Mouse (Mus musculus) intestine, embryonic 16.5 days (tissue): ENCODE data around the gene Dld. TPM values are rescaled to one million over a fixed set of nuclear protein-coding genes. Genes with fewer than 3 reads are reported as not detected.

Experiments
- ATAC-seq: fragments of 200-750 bp; cut with Nextera tagmentation; 2 replicates; pipeline ENCODE4 v1.8.0; 2017; ENCODE audit warnings: moderate TSS enrichment, moderate library complexity
- H3K27ac ChIP-seq: fragments of 300-500 bp; sonication (generic); 2 replicates; pipeline ENCODE4 v1.5.1; 2014; ENCODE audit warnings: mild to moderate bottlenecking, low read length
- H3K27me3 ChIP-seq: fragments of 300-500 bp; sonication (generic); replicated peaks from 2 replicates; pipeline ENCODE4 v1.6.1; 2014; ENCODE audit warnings: low read length, control low read depth, mixed read lengths; ENCODE audit not compliant: control insufficient read depth, insufficient read depth
- H3K36me3 ChIP-seq: fragments of 300-500 bp; sonication (generic); 2 replicates; pipeline ENCODE4 v1.6.1; 2014; ENCODE audit warnings: low read length, control low read depth; ENCODE audit not compliant: control insufficient read depth, insufficient read depth
- H3K4me1 ChIP-seq: fragments of 300-500 bp; sonication (generic); 2 replicates; pipeline ENCODE4 v1.6.1; 2014; ENCODE audit warnings: low read length, control low read depth, mixed read lengths; ENCODE audit not compliant: control insufficient read depth, insufficient read depth
- H3K4me2 ChIP-seq: fragments of 300-500 bp; sonication (generic); 2 replicates; pipeline ENCODE4 v1.6.1; 2014; ENCODE audit warnings: low read depth, low read length, control low read depth
- H3K4me3 ChIP-seq: fragments of 300-500 bp; sonication (generic); 2 replicates; pipeline ENCODE4 v1.5.1; 2014; ENCODE audit warnings: mild to moderate bottlenecking, low read length
- H3K9ac ChIP-seq: fragments of 300-500 bp; sonication (generic); 2 replicates; pipeline ENCODE4 v1.6.1; 2014; ENCODE audit warnings: low read depth, low read length
- H3K9me3 ChIP-seq: fragments of 300-500 bp; sonication (generic); 2 replicates; pipeline ENCODE4 v1.6.1; 2016; ENCODE audit warnings: low read length, control low read depth; ENCODE audit not compliant: control insufficient read depth
- WGBS: fragments of 180-500 bp; shearing (Covaris S2); extraction: QIAGEN DNeasy Blood & Tissue Kit; methylation state at CpG from one replicate; pipeline ENCODE4 v1.1.7; 2014; 5-methylcytosine and 5-hydroxymethylcytosine counted together
- polyA plus RNA-seq: library from polyadenylated mRNA; unstranded; fragments of >200 nt; fragmentation: Nextera tagmentation; extraction: Ambion mirVana; gene quantifications from 2 replicates; pipeline ENCODE4 v1.2.1, GENCODE M21; 2015

Dld gene
- polyA plus RNA-seq, 1 experiment from 2014 or later, result 164 TPM

GRCm38 (mm10) chr12:31313136-31313535 is 38.1 kb downstream of the Dld start:
- Histone ChIP-seq H3K27me3 (no peaks in the 10 kb centered on the region), H3K4me2 (no peak overlapping the region), H3K4me1 (no peaks in the 10 kb centered on the region), H3K27ac (no peak overlapping the region), H3K36me3 (peaks cover 9% of the 10 kb centered on the region), H3K4me3 (no peak overlapping the region), H3K9ac (no peak overlapping the region), H3K9me3 (no peaks in the 10 kb centered on the region)
- ATAC-seq, result no peak
- 92% methylated on average over 4 of the region's 4 CpGs for WGBS

- no peak overlapping the region for H3K4me3 ChIP-seq
- no peak for ATAC-seq
- H3K4me1 ChIP-seq, result no peaks in the 10 kb centered on the region
- H3K36me3 ChIP-seq, result peaks cover 11% of the 10 kb centered on the region
- WGBS, result 86% methylated on average over 5 of the region's 5 CpGs
- no peaks in the 10 kb centered on the region for H3K27me3 ChIP-seq
- no peak overlapping the region for H3K4me2 ChIP-seq
- H3K9ac ChIP-seq, result no peak overlapping the region
- H3K27ac ChIP-seq, result no peak overlapping the region
- no peaks in the 10 kb centered on the region for H3K9me3 ChIP-seq
Observed at GRCm38 (mm10) chr12:31312281-31312680, 39.0 kb downstream of the Dld start.

GRCm38 (mm10) chr12:31311671-31312265 is 39.5 kb downstream of the Dld start:
- 88% methylated on average over 9 of the region's 9 CpGs for WGBS
- ATAC-seq, result no peak
- no peak overlapping the region for H3K27ac ChIP-seq

GRCm38 (mm10) chr12:31310687-31311086 is 40.6 kb downstream of the Dld start:
- Histone ChIP-seq H3K4me3 (no peak overlapping the region), H3K27me3 (no peaks in the 10 kb centered on the region), H3K27ac (no peak overlapping the region), H3K4me1 (no peaks in the 10 kb centered on the region), H3K9me3 (no peaks in the 10 kb centered on the region), H3K36me3 (peaks cover 19% of the 10 kb centered on the region), H3K9ac (no peak overlapping the region), H3K4me2 (no peak overlapping the region)
- 80% methylated on average over 9 of the region's 9 CpGs for WGBS
- 0 out of 2 replicates have a peak, but pooled peaks have one; percentile 31 for ATAC-seq

More at GRCm38 (mm10) chr12:31311671-31312265, 39.5 kb downstream of the Dld start:
- no peak overlapping the region for H3K4me2 ChIP-seq
- no peaks in the 10 kb centered on the region for H3K9me3 ChIP-seq
- no peaks in the 10 kb centered on the region for H3K4me1 ChIP-seq
- H3K36me3 ChIP-seq, result peaks cover 15% of the 10 kb centered on the region
- no peak overlapping the region for H3K9ac ChIP-seq
- no peaks in the 10 kb centered on the region for H3K27me3 ChIP-seq
- no peak overlapping the region for H3K4me3 ChIP-seq

GRCm38 (mm10) chr12:31307756-31308155 is 43.5 kb downstream of the Dld start:
- Histone ChIP-seq H3K4me3 (no peak overlapping the region), H3K4me1 (no peaks in the 10 kb centered on the region), H3K9ac (no peak overlapping the region), H3K27ac (no peak overlapping the region), H3K4me2 (no peak overlapping the region), H3K9me3 (no peaks in the 10 kb centered on the region), H3K36me3 (peaks cover 24% of the 10 kb centered on the region), H3K27me3 (no peaks in the 10 kb centered on the region)
- ATAC-seq, result no peak
- 92% methylated on average over 8 of the region's 8 CpGs for WGBS

GRCm38 (mm10) chr12:31307011-31307410 is 44.2 kb downstream of the Dld start:
- no peak; the same call in 1 of the 2 replicates for ATAC-seq
- H3K27me3 ChIP-seq, result no peaks in the 10 kb centered on the region
- 94% methylated on average over 8 of the region's 8 CpGs for WGBS
- no peak overlapping the region for H3K27ac ChIP-seq
- H3K9me3 ChIP-seq, result no peaks in the 10 kb centered on the region
- H3K9ac ChIP-seq, result no peak overlapping the region
- H3K4me3 ChIP-seq, result no peak overlapping the region
- no peaks in the 10 kb centered on the region for H3K4me1 ChIP-seq
- H3K4me2 ChIP-seq, result no peak overlapping the region
- peaks cover 22% of the 10 kb centered on the region for H3K36me3 ChIP-seq

GRCm38 (mm10) chr12:31306075-31306675 is 45.1 kb downstream of the Dld start:
- H3K4me3 ChIP-seq, result no peak overlapping the region
- H3K9ac ChIP-seq, result no peak overlapping the region
- H3K9me3 ChIP-seq, result no peaks in the 10 kb centered on the region
- H3K4me2 ChIP-seq, result no peak overlapping the region
- H3K27me3 ChIP-seq, result no peaks in the 10 kb centered on the region
- no peaks in the 10 kb centered on the region for H3K4me1 ChIP-seq
- no peak overlapping the region for H3K27ac ChIP-seq
- ATAC-seq, result no peak
- WGBS, result 50% methylated on average over 5 of the region's 5 CpGs
- H3K36me3 ChIP-seq, result peaks cover 24% of the 10 kb centered on the region; the same call in 1 of the 2 replicates

GRCm38 (mm10) chr12:31302766-31303511 is 48.3 kb downstream of the Dld start:
- Histone ChIP-seq H3K4me2 (no peak overlapping the region), H3K9ac (no peak overlapping the region), H3K27me3 (no peaks in the 10 kb centered on the region), H3K27ac (no peak overlapping the region), H3K4me3 (no peak overlapping the region), H3K36me3 (peaks cover 18% of the 10 kb centered on the region), H3K4me1 (no peaks in the 10 kb centered on the region), H3K9me3 (no peaks in the 10 kb centered on the region)
- WGBS, result 78% methylated on average over 16 of the region's 16 CpGs
- ATAC-seq, result no peak

GRCm38 (mm10) chr12:31302266-31302665 is 49.0 kb downstream of the Dld start:
- Histone ChIP-seq H3K9ac (no peak overlapping the region), H3K9me3 (no peaks in the 10 kb centered on the region), H3K4me1 (no peaks in the 10 kb centered on the region), H3K4me3 (no peak overlapping the region), H3K27ac (no peak overlapping the region), H3K4me2 (no peak overlapping the region), H3K27me3 (no peaks in the 10 kb centered on the region), H3K36me3 (peaks cover 16% of the 10 kb centered on the region)
- whole genome bisulfite sequencing, result 71% methylated on average over 5 of the region's 5 CpGs
- ATAC-seq, result no peak
